Mouse (Mus musculus): ENCODE data around the gene Olfr992.

DNA sequence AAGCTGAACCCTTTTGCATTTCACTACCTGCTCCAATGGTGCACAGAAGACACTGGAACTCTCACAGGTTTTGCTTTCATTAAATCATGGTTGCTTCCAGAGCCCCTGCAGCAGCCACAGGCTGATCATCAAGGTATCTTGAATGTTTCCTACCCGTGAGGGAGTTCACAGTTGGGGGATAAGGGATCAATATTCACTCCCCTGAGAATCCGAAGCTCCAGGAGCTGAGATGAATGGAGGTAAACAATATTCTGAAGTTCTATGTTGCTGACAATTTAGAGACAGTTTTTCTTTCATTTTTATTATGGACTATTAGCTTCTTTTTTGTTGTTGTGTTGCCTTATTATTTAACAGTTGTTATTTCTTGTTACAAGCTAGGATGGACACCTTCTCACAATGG lies at the start of gene Olfr992:
- TF ChIP-seq TCF12 (IDR thresholded peaks at IDR 0.05; ENCODE audit: insufficient read depth, poor library complexity, severe bottlenecking) (no peak), POLR2A (IDR thresholded peaks at IDR 0.05; ENCODE audit: insufficient read length, low read depth) (no peak), E2F4 (IDR thresholded peaks at IDR 0.05; ENCODE audit: insufficient read depth) (no peak), MYOD1 (IDR thresholded peaks at IDR 0.05; ENCODE audit: control insufficient read depth in 1 of 3, insufficient read length in 2 of 3, low read depth in 2 of 3) (no peak), MAX (IDR thresholded peaks at IDR 0.05; ENCODE audit: low read depth) (no peak)

All from myocyte (in vitro differentiated cells).